Mouse (Mus musculus) urinary bladder, postnatal 4 days (tissue): ENCODE data around the gene Emp3.
"Not testable (repeated sequence)": the region's sequence is repeated elsewhere in the genome, so short reads cannot be mapped to it uniquely, and the experiment has no call there.

Source experiments
- DNase-seq, 2 experiments: peaks; one replicate each; pipeline ENCODE4 v3.0.0; 2021 to 2022; ENCODE audit warnings: low spot score in 2 of 2

The Emp3 gene

GRCm38 (mm10) chr7:45916056-45917003 is 4.9 kb downstream of the Emp3 start:
- peak; percentile 82 to 87 for DNase-seq

DNA sequence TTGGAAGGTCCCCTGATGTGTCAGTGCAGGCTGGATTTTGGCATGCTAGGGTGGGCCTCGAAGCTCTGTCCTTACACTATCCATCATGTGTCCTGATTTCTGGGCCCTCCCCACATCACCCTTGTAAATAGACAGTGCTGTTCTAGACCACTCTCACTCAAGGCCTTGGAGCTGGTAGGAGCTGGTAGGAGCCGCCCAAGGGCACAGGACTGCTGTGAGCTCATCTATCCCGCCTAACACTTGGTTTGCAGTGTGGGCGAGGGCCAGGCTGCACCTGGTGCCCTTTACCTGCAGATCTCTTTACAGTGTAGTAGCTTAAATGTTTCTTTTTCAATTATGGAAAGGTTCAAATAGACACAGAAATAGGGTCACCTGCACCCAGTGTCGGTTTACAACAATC is 6.2 kb downstream of the Emp3 start:
- DNase-seq: no peak

DNA sequence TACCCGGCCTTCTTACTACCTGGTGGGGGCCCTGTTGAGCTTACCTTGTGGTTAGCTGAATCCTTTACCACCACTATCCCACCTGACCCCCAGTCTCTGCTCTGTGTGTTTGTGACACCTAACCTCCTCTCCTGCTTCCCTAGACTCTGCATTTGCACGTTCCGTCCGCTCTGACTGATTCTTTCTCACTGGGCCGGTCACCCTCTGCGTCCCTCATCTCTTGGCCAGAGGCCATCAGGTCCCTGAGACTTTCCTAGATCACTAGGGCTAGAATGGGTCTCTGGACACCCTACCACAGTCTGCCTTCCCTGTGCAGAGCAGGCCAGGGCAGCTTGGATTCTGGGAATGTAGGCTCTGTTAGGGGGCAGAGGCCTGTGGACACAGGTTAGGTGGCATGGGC is 7.1 kb downstream of the Emp3 start:
- DNase-seq: no peak

- no peak for DNase-seq
Observed at GRCm38 (mm10) chr7:45909145-45909544, 12.1 kb downstream of the Emp3 start.

- DNase-seq: no peak
Observed at GRCm38 (mm10) chr7:45908384-45908783, 12.8 kb downstream of the Emp3 start.

GRCm38 (mm10) chr7:45906622-45907021 is 14.6 kb downstream of the Emp3 start:
- DNase-seq: no peak

- no peak for DNase-seq
Observed at GRCm38 (mm10) chr7:45902481-45903002, 18.7 kb downstream of the Emp3 start.

GRCm38 (mm10) chr7:45901562-45901961 is 19.6 kb downstream of the Emp3 start:
- no peak for DNase-seq

DNA sequence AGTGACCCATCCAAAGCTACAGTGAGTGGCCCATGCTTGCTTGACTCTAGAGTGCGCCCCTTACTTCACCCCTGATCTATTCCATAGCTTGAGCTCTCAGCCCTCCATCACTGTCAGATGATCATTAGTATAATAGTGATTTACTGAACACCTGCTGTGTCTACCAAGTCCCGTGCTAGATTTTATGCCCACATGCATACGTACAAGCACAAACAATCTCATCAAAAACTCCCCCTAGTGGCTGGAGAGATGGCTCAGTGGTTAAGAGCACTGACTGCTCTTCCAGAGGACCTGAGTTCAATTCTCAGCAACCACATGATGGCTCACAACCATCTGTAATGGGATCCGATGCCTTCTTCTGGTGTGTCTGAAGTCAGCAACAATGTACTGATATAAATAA is 23.1 kb downstream of the Emp3 start:
- DNase-seq: not testable (repeated sequence)

DNA sequence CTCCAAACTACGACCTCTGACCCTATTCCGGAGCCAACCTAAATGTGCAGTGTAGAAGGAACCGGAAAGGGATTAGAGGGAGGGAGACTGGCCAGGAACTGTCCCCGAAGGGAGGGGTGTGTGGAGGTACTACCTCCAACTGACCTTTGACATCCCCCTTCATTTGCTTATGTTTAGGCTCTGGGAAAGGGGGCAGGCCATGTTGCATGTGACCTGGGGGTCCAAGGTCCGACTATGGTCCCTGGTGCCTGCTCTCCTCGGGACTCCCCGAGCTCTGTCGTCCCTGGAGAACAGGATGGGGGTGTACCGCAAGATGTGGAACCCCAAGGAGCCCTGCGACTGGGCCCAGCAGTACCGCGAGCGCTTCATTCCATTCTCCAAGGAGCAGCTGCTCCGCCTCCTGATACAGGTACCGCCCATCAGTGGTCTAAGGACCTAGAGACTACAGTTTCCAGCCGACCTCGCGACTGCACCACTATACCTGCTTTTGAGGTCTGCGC is 23.9 kb downstream of the Emp3 start:
- DNase-seq: peak in 1 of 2 experiments; percentile 49

DNA sequence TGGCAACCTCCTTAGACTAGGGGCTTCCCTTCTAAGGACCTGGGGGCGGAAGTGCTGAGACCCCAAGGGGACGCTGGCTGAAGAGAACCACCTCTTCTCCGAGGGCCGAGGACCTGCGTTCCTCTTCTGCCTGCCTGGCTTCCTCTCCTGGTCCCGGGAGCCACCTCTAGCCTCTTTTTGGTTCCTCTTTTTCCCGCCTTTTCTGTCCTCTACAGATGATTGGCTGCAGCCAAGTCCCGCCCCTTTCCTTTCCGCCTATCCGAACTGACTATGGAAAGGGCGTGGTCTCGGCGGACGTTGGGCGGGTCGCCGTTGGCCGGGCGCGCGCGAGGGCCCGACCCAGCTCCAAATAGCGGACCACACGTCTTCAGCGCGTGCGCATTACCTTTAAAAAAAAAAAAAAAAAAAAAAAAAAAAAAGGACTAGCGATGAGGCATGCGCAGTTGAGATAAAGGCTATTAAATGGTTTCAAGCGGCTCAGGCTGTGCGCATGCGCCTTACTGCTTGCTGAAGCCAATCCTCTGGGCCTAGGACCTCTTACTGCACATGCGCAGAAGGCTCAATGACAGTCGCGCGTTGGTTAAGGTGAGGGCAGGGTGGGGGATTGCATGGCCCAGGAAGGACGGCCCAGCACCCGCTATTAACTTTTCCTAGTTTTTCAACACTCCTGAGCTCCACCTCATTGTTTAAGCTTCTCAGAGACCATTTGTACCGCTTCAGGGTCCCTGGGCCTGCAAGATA is 24.5 kb downstream of the Emp3 start, which contains the start of the genes Syngr4 and Tmem143:
Syngr4 (minus strand) TSS at position 198 of the 741 bp plus-strand sequence.
Tmem143 (plus strand) TSS at position 425 of the 741 bp plus-strand sequence.
- peak; percentile 96 to 97 for DNase-seq

DNA sequence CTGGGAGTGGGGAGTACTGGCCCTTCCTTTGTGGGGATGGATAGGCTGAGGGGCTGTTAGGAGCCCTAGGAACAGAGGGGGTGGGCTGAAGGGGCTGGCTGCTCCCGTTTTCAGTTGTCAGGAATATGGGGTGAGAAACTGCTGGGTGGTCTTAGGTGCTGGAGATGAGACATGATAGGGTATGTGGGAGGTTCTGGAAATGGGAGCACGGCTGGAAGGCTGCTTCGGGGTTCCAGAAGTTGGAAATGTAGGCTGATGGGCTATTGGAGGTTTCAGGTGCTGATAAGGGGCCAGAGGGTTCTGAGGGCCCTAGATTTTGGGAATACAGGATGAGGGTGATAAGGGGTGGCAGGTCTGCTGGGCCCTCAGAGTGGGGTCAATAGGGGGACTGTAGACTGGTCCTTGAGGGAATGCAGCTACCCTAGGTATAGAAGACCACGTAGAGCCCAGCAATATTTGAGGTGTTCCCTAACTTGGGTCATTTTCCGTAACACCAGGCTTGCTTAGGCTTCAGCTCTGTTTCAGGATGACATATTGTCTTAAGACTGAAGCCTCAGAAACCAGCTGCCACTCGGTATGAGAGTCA is 25.2 kb downstream of the Emp3 start:
- DNase-seq: no peak

DNA sequence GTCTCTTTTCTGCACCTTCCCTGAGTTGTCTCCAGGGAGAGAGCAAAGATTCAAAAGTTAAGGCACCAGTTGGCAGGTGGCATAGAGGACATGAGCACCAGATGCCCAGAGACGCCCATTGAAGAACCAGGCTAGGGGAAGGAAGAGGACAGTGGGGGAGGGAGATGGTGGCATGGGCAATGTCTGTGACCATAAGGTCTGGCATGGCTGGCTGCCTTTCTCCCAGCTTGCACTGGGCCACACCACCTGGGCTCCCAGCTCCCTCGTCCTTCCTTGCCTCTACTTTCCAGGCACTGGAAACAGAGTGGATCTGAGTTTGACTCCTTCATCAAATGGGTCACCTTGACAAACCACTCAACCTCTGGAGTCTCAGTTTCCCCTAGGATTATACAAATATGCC is 28.6 kb downstream of the Emp3 start:
- no peak for DNase-seq

DNA sequence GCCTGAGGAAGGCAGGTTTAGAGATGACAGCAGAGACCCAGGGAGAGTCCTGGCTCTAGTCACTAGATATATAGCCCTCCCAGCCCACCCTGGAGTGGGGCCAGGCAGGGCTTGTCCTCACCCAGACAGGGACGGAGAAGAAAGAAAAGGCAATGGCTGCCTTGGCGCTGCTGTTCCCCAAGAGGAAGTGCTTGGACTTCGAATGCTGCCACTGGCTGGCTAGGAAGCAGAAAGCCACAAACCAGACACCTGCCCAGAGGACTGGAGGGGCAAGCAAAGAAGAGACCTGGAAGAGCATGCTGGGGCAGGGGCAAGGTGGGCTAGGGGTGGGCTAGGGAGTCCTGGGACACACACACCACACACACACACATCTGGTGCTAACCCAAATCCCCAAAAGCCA is 34.0 kb downstream of the Emp3 start:
- DNase-seq: no peak

- no peak for DNase-seq
Observed at GRCm38 (mm10) chr7:45881011-45881410, 40.2 kb downstream of the Emp3 start.

GRCm38 (mm10) chr7:45880531-45880930 is 40.7 kb downstream of the Emp3 start:
- DNase-seq: no peak

DNA sequence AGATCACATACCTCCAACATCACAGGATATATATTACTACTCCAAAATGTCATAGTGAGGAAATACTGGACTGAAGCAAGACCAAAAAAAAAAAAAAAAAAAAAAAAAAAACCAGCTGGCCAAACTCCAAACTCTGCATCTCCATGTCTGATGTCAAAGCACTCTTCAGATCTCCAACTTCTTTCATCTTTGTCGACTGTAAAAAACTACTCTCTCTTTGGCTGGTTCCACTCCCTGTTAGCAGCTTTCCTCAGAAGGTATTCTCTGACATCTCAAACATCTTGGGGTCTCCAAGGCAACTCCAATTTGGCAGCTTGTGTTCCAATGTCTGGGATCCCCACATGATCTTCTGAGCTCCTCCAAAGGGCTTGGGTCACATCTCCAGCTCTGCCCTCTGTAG is 42.9 kb downstream of the Emp3 start, which contains the start of gene Grin2d:
Grin2d (minus strand) TSS at position 101 of the 400 bp plus-strand sequence.
- DNase-seq: not testable (repeated sequence)

DNA sequence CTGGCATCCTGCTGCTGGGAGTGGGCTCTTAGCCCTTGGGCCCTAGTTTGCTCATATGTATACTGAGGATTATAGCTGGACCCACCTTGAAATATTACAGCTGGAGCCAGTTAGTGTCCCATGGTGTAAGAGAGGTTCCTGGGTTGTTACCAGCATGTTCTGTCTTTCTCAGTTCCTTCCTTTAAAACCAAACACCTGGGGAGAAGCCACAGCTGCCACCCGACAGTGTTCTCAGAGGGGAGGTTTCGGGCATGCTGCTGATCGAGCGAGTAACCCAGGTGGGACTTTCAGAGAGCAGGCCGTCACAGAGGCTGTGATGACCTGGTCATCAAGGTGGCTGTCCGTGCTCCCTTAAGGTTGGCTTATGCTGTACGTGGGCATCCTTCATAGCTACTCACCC is 44.3 kb downstream of the Emp3 start:
- no peak for DNase-seq

DNA sequence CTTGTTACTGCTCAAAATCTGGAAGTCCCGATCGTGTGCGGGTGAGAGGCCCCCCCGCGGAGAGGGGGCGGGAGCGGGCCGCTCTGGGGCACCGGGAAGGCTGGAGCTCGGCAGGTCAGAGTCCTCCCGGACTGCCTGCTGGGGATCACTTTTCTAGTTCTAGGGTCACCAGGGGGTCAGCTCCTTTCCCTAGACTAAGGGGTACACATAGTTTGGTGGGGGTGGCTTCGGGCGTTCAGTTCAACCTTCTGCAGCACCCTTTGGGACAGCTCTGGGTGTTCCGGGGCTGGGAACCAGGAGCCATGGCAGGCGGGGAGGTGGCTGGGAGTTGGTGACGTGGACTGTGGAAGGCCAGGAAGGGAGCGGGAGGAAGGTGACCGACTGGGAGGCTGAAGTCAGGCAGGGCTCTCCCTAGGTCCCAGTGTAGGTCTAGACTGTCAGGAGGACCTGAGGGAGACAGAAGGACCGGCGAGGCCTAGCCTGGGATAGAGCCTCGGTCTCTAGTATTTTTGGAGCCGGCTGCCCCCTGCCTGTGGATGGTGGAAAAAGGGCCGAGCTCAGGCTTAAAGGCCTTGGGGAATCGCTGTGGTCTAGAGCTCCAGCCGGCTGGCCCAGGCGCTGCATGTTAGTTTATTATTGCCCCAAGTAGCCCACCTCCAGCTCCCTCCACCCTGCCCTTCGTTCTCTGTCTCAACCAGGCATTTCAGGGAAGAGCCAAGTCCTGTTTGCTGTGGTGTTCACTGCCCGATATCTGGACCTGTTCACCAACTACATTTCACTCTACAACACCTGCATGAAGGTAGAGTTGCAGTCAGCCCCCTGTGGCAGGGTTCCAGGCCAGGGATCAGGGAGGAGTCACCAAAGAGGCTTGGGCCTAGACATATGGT is 47.9 kb downstream of the Emp3 start:
- DNase-seq: no peak

DNA sequence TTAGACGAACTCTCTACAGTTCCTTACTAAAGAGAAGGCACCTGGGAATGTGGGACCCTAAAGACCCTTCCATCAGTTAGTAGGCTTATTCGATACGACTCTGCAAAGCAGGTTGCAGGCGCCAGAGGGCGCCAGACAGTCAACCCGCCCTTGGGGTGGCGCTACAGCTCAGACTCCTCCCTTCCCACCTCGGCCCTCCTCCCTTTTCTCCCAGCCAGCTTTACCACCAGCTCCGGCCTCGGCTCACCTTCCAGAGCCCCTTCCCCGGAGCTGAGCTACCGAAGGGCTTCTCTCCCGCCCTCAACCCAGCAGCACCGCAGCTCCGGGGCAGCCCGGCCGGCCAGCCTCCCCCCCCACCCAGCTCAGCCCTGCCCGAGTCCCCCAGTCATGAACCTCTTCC is 48.6 kb downstream of the Emp3 start, which contains the start of gene Kdelr1:
Kdelr1 (plus strand) TSS at position 149 of the 400 bp plus-strand sequence.
- peak; percentile 83 to 92 for DNase-seq
